Mouse (Mus musculus) layer of hippocampus, postnatal 10 days (tissue): ENCODE data around the gene Slc39a11. TPM values are rescaled to one million over a fixed set of nuclear protein-coding genes. Genes with fewer than 3 reads are reported as not detected.

Experiments used
- DNase-seq, 2 experiments: peaks; one replicate each; pipeline ENCODE4 v3.0.0; 2021; ENCODE audit warnings: low spot score in 2 of 2
- total RNA-seq, 2 experiments: library from RNA; stranded (reverse); gene quantifications; 2 replicates each; pipeline ENCODE4 v1.2.3; 2021

Slc39a11 gene
- total RNA-seq, 2 experiments from 2014 or later = 33.1 to 34.0 TPM

GRCm38 (mm10) chr11:113296912-113297625, 352.8 kb downstream of the Slc39a11 start:
- DNase-seq = no peak

GRCm38 (mm10) chr11:113296162-113296561, 353.7 kb downstream of the Slc39a11 start:
- DNase-seq = peak; percentile 94

DNA sequence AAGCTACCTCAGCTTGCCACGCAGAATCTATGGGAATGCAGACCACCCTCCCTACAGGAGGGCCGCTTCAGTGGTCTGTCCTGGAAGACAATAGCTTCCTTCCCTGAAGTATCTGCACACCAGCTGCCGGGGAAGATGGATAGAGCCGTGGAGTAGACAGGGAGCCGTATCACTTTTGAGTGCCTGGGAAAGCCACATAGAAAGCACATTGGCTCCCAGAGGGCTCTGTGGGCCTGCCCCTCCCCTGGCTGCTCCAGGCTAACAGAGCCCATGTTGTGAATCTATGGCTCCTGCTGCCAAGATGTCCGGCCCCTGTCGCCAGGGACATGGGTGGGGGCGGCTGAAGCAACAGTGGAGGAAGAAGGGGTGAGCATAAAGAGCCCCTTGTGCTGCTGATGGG, 355.4 kb downstream of the Slc39a11 start:
- peak; percentile 38 to 47 for DNase-seq

DNA sequence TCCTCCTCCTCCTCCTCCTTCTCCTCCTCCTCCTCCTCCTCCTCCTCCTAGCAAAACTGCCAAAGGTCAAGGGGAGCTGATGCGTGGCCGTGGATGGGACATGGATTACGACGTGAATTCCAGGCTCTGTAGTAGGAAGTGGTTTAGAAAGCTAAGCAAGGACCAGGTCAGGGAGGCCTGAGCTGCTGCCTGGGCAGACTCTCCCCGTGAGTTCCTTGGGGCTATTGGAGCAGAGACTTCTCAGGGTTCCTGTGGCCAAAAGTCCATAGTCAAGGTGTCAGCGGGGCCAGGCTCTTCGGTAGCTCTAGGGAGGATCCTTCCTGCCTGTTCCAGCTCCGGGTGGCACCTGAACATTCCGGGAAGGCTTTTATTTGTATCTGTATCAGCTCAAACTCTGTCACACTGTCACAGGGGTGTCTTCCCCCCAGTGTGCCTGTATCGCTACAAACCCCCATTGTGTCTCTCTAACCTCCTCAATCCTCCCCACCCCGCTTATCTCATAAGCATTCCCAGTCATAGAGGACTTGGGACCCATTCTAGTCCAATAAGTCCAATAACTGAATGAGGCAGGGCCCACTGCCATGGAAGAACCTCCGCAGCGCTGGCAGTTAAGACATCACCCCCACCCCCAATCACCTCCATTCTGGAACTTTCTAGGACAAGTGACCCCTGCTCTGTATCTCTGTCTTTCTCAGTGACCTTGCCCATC, 356.8 kb downstream of the Slc39a11 start:
- no peak for DNase-seq

GRCm38 (mm10) chr11:113291781-113292714, 357.8 kb downstream of the Slc39a11 start:
- DNase-seq = no peak

DNA sequence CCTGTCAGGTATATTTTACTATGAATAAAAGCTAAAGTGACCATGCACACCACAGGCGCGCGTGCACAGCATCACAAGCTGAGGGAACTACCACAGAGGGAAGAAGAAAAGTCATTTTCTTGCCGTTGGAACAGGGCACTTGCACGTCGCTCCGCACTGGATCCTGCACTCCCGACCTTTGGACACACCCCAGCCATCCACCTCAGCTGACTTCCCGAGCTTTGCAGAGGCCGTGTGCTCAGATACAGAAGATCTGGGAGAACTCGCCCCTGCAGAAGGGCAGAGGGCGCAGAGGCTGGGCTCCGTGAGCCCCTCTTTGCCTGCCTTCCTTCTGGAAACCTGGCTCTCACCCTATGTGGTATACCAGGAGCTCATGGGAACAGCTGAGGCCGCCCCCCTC, 359.0 kb downstream of the Slc39a11 start:
- no peak for DNase-seq

- no peak for DNase-seq
Observed at GRCm38 (mm10) chr11:113284951-113285741, 364.7 kb downstream of the Slc39a11 start.

DNA sequence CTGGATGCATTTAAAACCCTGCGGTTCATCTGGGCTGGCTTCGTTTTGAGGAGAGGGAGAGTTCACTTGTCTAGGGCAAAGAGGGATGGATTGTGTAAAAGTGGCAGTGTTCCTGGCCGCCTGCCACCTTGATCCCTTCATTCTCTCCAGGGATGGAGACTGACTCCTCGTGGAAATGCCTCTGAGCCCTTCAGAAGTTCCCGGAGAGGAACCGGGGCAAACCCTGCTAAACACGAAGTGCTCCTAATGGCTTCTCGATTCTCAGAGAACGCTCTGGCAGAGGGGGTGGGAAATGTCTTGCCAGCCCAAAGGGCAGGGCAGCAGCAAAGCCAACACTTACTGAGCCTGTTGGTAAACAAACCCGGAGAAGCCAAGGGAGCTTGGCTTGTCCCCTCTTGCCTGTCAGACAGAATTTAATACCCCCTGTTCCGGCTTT, 366.5 kb downstream of the Slc39a11 start:
- DNase-seq = peak in 1 of 2 experiments; percentile 39

GRCm38 (mm10) chr11:113278238-113278637, 371.6 kb downstream of the Slc39a11 start:
- no peak for DNase-seq

GRCm38 (mm10) chr11:113277034-113277612, 372.8 kb downstream of the Slc39a11 start:
- no peak for DNase-seq

GRCm38 (mm10) chr11:113276518-113276917, 373.4 kb downstream of the Slc39a11 start:
- DNase-seq = no peak

- no peak for DNase-seq
Observed at GRCm38 (mm10) chr11:113274037-113274436, 375.8 kb downstream of the Slc39a11 start.

GRCm38 (mm10) chr11:113271857-113272256, 378.0 kb downstream of the Slc39a11 start:
- DNase-seq = peak in 1 of 2 experiments; percentile 46

DNA sequence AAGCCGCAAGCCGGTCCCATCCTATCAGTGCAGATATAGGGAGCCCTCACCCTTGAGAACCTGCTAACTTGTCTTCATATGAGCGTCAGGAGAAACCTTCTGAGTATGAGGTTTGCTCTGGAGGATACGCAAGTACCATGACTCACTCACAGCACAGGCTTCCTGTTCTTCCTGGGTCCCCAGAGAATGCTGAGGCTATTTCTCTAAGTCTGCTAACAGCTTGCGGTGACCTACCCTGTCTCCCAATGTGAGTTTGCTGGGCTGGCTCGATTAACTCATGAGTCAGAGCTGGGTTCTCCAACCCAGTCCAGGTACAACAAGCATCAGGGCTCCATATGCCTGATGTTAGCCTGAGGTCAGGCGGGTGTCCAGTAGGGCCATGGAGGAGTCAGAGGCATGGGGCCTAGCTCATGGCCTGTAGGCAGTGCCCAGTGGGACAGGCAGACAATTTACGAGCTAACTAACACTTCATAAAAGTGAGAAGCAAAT, 381.0 kb downstream of the Slc39a11 start:
- no peak for DNase-seq

- no peak for DNase-seq
Observed at GRCm38 (mm10) chr11:113267516-113268230, 382.2 kb downstream of the Slc39a11 start.

DNA sequence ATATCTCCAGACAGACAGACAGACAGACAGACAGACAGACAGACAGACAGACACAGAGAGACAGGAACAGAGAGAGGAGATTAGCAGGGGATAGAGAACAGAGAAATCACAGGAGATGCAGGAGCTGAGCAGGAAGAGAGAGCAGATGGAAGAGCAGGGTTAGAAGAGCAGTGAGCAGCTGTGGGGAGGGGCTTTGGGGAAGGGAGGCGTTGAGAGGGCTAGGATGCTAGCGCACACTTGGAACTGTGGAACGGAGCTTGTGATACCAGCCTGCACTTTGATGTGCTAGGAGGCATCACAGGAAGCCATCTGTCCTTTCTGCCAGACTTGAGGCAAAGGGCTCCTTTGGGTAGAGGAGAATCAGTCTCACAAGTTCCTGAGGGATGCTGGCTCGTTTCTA, 383.2 kb downstream of the Slc39a11 start:
- peak; percentile 61 to 64 for DNase-seq

DNA sequence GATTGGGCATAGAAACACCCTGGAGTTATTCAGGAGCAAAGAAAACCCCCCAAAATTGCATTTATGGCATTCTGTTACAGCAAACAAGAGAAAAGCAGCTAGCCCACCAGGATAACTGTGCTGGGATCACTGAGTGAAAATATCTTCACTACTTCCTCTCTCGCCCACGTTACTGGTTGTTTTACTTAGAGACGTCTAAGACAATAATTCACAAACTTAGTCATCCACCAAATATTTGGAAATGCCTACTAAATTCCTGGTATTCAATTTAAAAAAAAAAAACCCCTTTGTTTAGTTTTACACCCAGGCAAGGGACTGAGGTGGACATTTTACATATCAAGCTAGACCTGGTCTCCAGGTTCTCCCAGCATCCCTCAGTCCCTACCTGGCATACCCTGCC, 384.3 kb downstream of the Slc39a11 start:
- DNase-seq = no peak

DNA sequence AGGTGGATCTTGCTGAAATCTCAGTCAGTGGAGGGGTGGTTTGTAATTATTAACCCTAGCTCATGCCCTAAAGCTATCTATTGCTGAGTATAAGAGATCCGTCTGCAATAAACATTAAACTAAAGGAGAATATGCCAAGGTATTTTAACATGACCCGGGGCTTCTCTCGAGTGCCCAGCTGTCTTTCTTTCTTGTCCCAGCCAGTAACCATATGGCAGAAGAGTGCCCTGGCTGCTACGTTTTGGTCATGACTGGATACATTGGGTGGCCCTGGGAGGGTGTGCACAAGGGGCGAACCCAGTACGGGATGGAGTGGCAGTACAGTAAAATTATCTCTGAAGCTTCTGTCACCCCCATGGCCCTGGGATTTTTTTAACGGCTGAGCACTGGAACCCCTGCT, 385.9 kb downstream of the Slc39a11 start:
- no peak for DNase-seq

DNA sequence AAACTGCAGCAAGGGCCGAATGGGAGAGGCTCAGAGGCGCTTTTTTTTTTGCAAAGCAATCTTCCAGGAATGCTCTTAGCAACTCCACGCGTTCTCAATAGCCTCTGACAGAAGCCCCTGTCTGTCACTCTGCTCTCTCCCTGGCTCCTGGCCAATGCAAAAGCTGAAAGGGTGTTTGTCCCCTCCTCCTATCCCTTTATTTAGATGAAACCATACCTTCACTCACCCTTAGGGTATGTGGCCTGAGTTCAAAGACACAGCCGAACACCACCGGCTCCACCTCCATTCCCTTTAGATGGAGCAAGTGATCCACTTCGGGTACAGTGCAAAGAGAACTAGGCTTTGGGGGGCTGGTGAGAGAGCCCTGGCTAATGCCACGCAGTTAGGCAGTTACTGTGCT, 387.8 kb downstream of the Slc39a11 start:
- no peak for DNase-seq
